Mouse (Mus musculus): ENCODE data around the gene Sox4.

Sox4 gene

GRCm38 (mm10) chr13:28953581-28953991 lies at the start of gene Sox4:
Gene Sox4, minus strand, starts transcription at chr13:28953713.
- no peak for DNase-seq (ENCODE audit: low read depth, low spot score)

GRCm38 (mm10) chr13:28991899-28992664 lies 38.6 kb upstream of the Sox4 start:
- DNase-seq (ENCODE audit: low read depth, low spot score) = no peak

- DNase-seq (ENCODE audit: low read depth, low spot score) = no peak
Observed at GRCm38 (mm10) chr13:28988751-28989703, 35.5 kb upstream of the Sox4 start.

- DNase-seq (ENCODE audit: low read depth, low spot score) = no peak
Observed at GRCm38 (mm10) chr13:28980681-28981080, 27.2 kb upstream of the Sox4 start.

GRCm38 (mm10) chr13:28975011-28975410 lies 21.5 kb upstream of the Sox4 start:
- no peak for DNase-seq (ENCODE audit: low read depth, low spot score)

GRCm38 (mm10) chr13:28974597-28974996 lies 21.1 kb upstream of the Sox4 start:
- DNase-seq (ENCODE audit: low read depth, low spot score) = no peak

- DNase-seq (ENCODE audit: low read depth, low spot score) = no peak
Observed at GRCm38 (mm10) chr13:28960916-28961315, 7.4 kb upstream of the Sox4 start.

- no peak for DNase-seq (ENCODE audit: low read depth, low spot score)
Observed at GRCm38 (mm10) chr13:28959458-28959978, 6.0 kb upstream of the Sox4 start.

GRCm38 (mm10) chr13:28959068-28959440 lies 5.5 kb upstream of the Sox4 start:
- DNase-seq (ENCODE audit: low read depth, low spot score) = no peak

GRCm38 (mm10) chr13:28958211-28959067 lies 4.9 kb upstream of the Sox4 start:
- no peak for DNase-seq (ENCODE audit: low read depth, low spot score)

- no peak for DNase-seq (ENCODE audit: low read depth, low spot score)
Observed at GRCm38 (mm10) chr13:28957765-28958164, 4.3 kb upstream of the Sox4 start.

GRCm38 (mm10) chr13:28952576-28953571 lies 639 bp downstream of the Sox4 start:
- no peak for DNase-seq (ENCODE audit: low read depth, low spot score)

GRCm38 (mm10) chr13:28951691-28952575 lies 1.6 kb downstream of the Sox4 start:
- DNase-seq (ENCODE audit: low read depth, low spot score) = no peak

GRCm38 (mm10) chr13:28950623-28951491 lies 2.7 kb downstream of the Sox4 start:
- DNase-seq (ENCODE audit: low read depth, low spot score) = no peak

GRCm38 (mm10) chr13:28950266-28950622 lies 3.3 kb downstream of the Sox4 start:
- no peak for DNase-seq (ENCODE audit: low read depth, low spot score)

- DNase-seq (ENCODE audit: low read depth, low spot score) = no peak
Observed at GRCm38 (mm10) chr13:28949279-28949915, 4.1 kb downstream of the Sox4 start.

- no peak for DNase-seq (ENCODE audit: low read depth, low spot score)
Observed at GRCm38 (mm10) chr13:28948541-28948940, 5.0 kb downstream of the Sox4 start.

All from retina, adult 2 months (tissue).